Mouse (Mus musculus) right cerebral cortex, postnatal 25 days (tissue): ENCODE measurements at regions not wholly inside any gene's neighbourhood (a gene's known extent, or its start where the extent isn't known, plus 50 kb on each side); places are given as distances from the start of the nearest gene placed in this dataset.

ENCODE experiments used
- DNase-seq: peaks from one replicate; pipeline ENCODE4 v3.0.0; 2022

DNA sequence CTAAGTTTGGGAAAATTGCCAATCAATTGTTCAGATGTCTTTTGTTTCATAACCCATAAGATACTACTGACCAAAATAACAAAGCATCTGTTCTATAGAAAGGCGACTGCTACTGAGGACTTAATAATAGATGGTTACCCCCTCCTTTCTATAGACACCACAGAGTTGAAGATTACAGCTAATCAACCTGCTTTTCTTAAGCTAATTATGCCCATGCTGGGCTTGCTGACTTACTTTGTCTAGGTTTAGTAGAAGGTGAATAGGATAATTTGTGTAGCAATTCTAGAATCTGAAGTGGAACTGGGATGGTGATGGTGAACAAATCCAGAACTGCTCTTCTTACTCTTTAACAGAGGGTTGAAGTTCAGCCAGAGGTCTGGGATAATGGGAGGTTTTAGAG lies 53.8 kb upstream of the Tbx18 start:
- DNase-seq = no peak

DNA sequence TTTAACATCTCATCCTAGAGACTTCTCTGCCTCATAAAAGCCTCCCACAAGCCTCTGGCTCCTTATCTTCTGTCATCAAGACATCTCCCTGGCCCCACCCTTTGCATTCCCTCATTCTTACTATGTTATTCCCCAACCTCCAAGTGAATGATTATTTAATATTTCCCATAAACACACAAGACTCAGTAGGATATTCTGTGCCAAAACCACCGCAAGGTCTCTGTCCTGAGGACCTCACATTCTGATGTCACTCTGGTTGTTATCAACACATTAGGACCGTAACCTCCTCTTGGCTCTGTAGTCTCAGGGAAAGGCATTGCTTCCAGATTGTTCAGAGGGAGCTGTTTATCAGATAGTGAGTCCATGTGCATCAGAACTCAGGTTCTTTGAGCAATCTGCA lies 80.7 kb upstream of the Tbx18 start:
- DNase-seq = no peak

DNA sequence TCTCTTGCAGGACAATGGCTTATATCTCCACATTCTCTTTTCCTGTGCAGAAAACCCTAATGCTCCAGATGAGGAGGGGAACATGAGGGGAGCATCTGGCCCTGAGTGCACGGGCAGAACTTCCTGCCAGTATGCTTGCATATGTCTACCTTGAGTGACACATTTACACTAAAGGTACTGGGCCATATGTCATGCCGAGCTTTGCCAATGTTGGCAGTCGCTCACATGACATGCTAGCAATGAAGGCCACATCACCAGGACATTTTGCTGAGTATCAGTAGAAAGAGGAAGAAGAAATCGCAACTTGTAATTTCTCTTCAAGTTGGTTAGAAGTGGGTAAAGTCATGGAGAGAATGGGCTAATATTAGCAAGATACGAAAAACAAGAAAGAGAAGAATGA lies 91.2 kb upstream of the Tbx18 start:
- DNase-seq = no peak

DNA sequence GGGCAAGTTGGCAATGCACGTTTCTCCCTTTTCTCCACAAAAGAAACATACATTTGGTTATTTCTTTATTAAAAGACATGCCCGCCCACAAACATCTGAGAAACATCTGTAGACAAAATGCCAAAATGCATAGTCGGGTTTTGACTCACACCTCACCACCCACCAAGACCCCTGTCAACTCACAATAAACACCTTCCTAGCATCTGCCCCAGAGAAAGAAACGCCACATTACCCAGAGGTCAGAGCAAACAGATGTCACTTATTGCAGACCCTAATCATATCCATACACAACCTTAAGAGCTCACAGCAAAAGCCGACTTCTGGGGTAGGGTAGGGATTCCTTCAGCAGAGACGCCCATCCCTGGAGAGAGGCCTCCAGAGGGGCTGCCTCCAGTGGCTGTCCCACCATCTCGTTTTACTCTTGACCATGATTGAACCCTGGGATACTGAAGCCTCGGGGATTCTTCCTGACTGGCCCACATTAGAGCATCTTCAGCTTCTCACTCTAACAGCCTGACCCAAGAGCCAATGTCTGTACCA lies 93.7 kb upstream of the Tbx18 start:
- no peak for DNase-seq

DNA sequence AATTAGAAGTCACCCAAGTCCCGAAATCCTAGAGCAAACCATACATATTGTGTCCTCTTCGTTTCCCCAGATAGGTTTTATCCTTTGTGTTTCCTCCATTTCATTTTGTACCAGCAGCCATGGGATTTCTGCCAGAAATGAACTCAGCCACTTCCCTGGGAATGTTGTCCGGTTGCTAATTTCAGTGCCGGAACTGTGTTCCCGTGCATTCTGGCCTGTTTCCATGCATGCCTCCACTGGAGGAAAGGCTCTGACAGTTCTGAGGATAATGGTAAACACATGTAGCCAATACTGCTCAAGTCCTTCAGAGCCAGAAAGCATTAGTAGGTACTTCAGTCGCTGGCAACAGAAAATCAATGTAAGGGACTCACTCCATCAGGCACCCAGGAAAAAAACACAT lies 112.8 kb upstream of the Tbx18 start:
- DNase-seq = no peak

DNA sequence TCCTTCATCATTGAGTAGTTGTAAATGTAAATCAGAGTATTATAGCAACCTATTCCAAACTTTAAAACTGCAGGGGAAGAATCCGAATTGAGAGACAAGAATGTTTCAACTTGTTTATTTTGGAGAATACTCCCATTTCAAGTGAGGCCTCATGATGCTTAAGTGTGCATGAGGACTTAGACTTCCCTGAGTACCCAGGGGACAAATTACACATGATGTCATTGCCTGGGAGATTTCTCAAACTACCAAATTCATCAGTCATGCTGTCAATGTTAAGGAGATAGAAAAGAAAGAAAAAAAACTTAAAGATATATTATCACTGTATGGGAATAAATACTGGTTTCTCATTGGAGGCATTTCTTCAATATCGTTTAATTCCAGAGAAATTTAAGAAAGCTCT lies 113.4 kb upstream of the Tbx18 start:
- DNase-seq = no peak

DNA sequence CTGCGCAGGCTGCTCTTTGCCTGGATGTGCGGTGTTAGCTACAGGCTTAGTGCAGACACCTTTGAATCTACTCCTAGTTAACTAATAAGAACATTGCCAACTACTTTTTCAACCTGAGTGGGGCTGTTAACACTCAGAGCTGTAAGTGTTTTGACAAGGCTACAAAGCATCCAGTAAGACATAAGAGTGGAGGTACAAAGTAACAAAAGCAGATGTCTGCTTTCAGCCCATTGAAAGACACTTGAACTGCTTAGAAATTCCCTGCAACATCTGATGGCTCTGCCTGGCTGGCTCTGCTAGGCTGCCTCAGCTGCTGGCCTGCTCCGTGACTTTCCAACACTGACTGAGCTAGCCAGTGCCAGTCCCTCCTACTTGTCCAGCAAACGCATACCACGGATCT lies 117.8 kb upstream of the Tbx18 start:
- no peak for DNase-seq

DNA sequence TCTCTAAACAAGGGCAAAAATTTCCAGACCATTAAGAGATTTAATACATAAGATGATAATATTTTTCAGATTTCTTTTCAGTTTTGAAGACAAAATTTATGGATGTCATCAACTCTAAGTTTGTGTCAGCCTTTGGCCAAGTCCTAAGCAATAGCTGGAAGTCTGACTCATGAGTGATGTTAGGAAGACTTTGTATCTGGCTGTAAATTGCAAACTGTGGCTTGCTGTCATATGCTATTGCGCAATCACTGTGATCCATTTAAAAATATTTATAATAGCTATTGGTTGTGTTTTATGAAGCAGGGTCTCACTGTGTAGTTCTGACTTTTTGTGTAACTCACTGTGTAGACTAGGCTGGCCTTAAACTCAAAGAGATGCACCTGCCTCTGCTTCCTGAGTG lies 119.1 kb upstream of the Tbx18 start:
- no peak for DNase-seq

DNA sequence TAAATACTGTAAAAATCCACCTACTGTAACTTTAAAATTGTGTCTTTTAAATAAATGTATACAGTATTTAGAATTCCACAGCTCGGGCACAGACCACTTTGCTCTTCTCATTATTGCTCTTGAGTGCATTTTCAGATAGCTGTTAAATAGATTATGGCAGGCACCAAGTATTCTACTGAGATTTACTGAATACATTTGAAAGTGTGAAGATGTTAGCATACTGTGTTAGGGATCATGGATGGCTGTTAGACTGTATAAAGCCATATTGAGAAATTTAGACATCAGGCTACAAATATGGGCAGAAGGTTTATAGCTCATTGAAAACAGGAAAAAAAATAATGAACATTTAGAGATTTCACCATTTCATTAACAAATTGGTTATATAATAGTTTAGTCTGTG lies 130.5 kb upstream of the Tbx18 start:
- no peak for DNase-seq

DNA sequence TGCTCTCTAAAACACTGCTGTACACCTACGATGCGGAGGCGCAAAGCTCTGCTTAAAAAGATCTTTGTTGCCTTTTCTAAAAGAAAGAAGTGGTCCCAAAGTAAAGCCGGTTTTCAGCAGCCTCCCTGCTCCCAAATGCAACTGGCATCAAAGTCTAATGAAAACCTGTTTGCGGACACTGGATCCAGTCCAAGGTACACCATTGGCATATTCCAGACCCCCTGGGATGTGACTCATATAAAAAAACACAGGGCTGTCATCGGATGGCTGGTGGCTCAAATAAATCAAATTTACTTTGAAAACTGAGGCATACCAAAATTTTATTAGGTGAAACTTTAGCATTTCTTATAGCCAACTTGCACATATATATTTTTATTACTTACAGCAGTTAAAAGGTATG lies 134.2 kb upstream of the Tbx18 start:
- no peak for DNase-seq

DNA sequence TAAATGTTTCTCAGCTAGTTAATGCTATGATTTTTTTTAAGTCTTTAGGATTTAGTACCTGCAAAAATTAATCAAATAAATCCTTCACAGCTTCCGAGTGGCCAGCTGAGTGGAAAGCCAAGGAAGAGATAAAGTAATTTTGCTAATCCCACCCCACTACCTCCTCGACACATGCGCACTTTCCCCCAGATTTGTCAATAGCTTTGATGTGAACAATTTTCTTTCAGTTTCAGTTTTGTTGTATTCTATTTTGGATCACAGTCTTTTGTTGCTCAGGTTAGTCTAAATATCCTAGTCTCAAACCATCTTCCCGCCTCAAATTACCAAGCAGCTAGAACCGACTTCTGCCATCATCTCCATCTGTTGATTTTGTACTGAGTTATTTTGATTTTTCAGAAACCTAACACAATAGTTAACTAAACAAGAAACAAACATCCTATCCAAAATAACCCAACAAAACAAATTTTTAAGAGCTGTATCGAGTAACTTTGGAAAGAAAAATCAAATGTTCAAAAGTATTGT lies 141.4 kb upstream of the Tbx18 start:
- no peak for DNase-seq

DNA sequence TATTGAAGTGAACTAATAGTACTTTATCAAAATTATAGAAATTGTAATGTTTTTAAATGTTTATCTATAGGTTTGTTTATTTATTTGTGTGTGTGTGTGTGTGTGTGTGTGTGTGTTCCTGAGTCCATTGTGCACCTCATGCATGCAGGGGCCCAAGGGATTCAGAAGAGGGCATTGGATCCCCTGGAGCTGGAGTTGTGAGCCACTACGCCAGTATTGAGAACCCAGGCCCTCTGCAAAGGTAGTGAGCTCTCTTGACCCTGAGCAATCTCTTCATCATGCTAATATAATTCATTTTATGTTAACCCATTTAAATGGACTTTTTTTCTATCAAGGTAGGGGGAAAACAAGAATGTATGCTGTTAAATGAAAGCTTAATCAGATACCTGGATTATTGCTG lies 151.5 kb upstream of the Tbx18 start:
- no peak for DNase-seq

DNA sequence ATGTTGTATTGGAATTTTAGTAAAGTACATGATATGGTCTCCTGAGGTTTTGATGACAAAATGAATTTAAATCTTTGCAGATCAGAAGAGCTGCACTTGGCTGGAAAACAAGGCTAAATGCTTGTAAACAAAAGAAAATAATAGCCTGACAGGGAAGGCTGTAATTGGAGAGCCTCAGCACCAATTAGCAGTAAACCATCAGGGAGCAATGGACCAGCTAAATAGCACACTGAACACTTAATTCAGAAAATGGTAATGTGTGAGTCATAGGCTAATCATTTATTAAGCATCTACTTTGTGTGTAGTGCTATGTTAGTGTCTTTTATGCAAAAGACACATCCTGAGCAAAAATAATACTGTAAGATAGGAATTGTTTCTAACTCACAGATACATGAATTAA lies 152.0 kb upstream of the Tbx18 start:
- no peak for DNase-seq

DNA sequence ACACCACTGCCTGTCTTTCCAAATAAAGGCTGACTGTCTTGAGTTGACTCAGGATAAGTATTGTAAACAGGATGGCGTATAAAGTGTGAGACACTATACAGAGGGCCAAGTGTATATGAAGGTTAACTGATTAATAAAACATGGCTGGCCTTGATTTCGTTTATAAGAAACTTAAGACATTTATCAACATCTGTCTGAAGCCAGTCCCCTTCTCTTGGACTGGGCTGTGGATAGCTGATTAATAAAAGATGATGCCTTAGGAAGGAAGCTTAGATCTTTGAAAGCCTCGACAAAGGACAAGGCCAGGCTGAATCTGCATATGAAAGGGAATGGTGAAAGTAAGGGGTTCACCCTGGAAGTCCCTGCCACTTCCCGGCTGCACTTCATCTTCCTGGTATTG lies 163.0 kb upstream of the Tbx18 start:
- DNase-seq = no peak

DNA sequence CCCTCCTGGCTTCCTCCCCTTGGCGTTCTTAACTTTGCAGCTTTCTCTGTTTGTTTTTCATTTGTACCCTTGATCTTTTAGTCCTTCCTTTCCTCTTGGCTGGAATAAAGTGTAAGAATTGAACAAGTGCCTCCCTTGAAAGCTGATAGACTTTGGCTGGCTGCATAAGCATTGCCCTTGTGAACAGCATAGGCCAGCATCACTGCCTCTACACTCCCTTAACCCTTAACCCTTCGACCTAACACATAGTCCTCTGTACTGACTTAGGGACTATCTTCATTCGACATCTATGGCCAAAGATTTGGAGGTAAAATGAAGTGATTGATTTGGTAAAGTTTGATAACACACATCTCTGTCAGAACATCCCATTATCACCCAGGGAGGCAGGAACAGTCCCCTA lies 163.5 kb upstream of the Tbx18 start:
- no peak for DNase-seq

DNA sequence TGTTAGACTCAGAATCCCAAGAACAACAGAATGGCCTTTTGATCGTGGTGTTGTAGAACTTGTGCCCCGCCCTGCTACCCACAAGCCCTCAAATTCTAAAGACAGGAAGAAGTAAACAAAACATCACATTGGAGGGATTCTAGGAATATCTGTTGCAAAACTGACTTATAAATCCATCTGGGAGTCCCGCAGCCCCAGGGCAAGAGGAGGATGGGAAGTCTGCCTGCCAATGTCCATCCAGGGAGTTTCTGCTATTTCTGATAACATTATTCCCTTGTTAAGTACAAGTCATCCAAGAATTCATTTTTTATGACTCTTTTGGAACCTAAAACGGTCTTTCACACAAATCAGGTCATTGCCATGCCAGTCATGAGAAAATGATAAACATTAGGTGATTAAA lies 164.5 kb upstream of the Tbx18 start:
- no peak for DNase-seq

DNA sequence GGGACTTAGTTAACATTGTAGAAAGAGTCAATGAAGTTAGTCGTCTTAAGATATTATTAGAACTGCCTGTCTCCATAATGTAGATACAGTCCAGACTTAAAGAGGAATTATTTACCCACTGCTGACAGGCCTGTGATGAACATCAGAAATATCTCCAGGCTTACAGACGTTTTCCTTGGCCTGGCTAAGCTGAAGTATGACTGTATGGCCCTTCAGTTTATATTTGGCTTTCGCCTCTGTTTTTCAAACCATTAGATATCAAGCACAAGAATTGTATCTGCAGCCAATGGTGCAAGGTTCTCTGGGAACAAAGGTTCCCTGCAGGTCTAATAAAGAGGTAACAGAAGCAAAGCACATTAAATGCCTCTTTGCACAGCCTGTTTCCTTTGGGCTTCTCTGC lies 166.3 kb upstream of the Tbx18 start:
- DNase-seq = no peak

DNA sequence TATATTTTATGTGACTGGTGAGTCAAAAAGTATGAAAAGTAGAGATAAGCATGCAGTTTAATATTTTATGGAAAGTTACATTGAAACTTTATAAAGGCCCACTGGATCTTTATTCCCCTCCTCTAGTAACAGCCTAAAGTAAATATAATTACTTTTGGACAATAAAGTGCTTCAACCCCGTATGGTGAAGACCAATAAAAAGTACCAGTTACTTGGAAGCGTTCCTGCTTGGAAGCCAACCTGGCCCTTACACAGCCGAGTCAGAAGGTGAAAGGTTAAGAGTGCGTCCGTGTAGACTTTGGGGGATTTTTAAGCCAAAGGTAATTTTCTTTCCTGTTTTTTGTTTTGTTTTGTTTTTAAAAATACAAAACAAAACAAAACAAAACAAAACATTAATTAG lies 168.3 kb upstream of the Tbx18 start:
- DNase-seq = no peak

DNA sequence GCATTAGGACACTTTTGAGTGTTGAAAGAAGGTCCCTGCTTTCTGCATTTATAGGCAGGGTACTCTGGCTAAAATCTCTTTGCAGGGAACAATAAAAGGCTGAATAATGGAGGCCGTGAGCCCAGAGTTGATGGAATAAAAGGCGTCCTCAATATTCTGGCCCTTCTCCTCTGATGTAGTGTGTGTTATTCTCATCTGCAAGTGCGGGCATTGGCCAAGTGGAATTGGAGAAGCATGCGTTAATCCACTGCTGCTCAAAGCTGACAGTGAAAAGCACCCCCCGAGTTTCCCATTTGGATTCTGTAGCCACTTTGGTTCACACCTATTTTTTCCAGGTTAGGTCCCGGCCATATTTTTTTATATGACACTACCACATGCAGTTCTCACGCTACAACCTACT lies 168.7 kb upstream of the Tbx18 start:
- DNase-seq = no peak

DNA sequence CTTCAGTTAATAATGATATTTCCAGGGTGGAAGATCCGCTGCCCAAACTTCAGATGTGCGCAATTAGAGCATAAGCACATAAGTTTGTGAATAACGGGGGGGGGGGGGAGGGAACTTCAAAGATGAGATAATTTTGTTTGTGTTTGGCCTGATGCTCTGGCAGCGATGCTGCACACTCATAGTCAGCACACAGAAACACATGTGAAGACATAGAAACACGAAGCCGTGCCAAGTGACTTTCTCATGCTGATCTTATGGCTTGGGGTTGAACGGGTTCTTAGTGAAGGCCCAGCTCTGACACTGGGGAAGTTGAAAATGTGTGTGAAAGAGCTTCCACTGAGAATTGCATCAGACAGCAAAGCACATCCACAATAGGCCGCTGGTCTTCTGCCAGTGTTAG lies 190.2 kb upstream of the Tbx18 start:
- DNase-seq = no peak

DNA sequence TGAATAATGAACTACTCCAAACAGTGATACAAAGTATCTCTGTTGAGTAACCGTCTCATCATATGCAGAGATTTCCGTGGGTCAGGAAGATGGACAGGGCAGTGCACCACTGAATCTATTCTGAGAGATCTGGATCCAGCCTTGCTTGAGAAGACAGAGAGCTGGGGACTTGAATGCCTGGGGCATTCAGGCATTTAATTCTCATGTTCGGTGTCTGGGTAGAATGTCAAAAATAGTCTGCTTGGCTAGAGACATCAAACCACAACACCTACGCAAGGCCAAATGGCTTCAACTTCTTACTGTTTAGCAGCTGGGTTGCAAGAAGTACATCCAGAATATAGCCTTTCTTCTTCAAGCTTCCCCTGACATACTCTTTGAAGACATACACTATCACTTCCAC lies 194.1 kb upstream of the Tbx18 start:
- DNase-seq = no peak

DNA sequence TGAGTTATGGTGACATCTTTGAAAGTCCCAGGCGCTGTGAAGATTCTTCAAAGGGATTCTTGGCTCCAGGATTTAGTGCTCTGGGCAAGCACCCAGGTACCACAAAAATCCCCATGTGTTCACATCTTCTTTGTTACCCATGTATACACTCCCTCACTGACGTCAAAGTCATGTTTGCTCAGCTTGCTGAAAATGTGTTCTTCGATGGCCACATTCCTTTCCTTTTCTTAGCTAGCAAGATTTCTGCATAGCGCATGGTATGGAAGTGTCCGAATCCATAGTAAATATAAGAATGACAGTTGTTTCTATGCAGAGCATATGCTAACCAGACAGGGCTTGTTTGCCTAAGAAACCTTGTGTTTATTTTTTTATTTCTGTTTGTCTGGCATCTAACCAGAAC lies 202.2 kb upstream of the Tbx18 start:
- DNase-seq = no peak

DNA sequence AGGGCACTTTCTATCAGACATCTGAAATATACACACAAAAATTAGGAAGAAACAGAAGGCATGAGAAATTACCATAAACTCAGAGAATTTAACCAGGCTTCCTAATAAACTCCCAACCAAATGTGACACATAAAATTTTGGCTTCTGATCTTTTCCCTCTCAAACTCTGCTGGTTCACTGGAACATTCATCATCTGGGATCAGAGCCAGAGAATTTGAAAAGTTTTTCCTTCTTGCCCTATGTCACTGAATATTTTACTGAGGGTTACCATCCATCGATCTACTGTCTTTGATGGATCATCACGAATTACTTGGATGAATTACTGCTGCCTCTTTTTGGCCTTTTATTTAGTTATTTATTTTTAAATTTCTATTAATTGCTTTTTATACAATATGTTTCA lies 221.4 kb upstream of the Tbx18 start:
- no peak for DNase-seq

DNA sequence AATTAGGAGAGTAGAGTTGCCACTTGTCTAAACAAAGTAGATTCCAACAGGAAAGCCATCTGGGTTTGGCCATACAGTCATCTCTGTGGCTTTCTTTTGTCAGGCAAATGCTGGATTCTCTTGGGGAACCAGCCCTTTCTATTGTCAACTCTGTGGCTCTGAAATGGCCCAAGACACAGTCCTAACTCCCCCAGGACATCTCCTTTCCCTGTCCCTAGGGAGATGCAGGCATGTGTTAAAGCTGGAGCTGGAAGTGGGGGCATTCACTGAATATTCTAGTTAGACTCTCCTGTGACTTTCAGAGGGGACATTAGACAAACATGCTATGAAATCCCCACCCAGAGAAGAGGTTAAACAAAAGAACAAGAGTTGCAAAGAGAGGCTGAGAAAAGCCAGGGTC lies 223.9 kb upstream of the Tbx18 start:
- DNase-seq = no peak

DNA sequence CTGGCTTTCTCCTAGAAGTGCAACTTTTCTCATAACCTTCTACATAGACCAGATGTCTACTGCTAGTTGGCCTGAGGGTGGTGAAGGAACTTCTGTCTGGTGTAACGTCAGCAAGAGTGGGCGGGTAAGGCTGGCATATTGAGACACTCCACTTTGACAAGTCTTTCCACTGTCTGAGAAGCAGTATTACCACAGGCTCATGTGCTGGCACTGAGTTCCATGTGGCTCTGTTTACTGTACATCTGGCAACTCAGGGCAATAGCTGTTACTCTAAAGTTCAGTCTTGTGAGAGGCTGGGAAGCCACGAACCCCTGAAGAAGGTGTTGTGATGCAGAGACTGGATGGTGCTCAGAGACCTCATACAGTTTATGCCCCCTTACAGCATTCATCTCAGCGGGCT lies 230.7 kb upstream of the Tbx18 start:
- DNase-seq = no peak

DNA sequence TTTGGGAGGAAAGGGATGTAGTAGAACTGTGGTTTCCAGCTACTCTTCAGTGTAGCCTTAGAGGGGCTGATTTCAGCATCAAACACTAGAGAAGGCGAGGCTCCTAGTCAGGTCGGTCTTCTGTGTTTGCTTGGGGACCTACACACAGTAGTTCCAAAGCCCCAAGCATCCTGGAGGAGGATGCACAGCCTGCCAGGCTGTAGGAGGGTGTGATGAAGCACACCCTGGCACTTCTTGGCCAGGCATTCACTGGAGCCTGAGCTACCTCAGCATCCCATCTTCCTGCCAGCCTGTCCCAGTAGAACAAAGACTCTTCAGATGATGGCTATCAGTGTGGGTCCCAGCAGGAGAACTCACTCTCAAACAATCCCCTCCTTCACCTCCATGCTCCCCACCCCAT lies 233.4 kb upstream of the Tbx18 start:
- DNase-seq = no peak
